Mouse (Mus musculus): Measurements from ENCODE around the gene Gm1113.

Gene Gm1113

GRCm38 (mm10) chr9:35518169-35518568 lies at the start of gene Gm1113:
Gm1113 (minus strand) TSS chr9:35518269.
- DNase-seq (ENCODE audit: low spot score in 2 of 2) = no peak

GRCm38 (mm10) chr9:35564536-35565240 lies 46.6 kb upstream of the Gm1113 start:
- DNase-seq (ENCODE audit: low spot score in 2 of 2) = no peak

- DNase-seq (ENCODE audit: low spot score in 2 of 2) = no peak
These were observed 43.5 kb upstream of the Gm1113 start for GRCm38 (mm10) chr9:35561583-35561982.

GRCm38 (mm10) chr9:35561076-35561475 lies 43.0 kb upstream of the Gm1113 start:
- DNase-seq (ENCODE audit: low spot score in 2 of 2) = no peak

GRCm38 (mm10) chr9:35559009-35559890 lies 41.2 kb upstream of the Gm1113 start:
- DNase-seq (ENCODE audit: low spot score in 2 of 2) = peak; percentile 84 to 90

GRCm38 (mm10) chr9:35558257-35559008 lies 40.4 kb upstream of the Gm1113 start, which contains the start of the genes Ddx25 and Pus3:
Ddx25 (minus strand) TSS chr9:35558528.
Pus3 (plus strand) TSS chr9:35558595.
- DNase-seq (ENCODE audit: low spot score in 2 of 2) = peak; percentile 76 to 78

- no peak for DNase-seq (ENCODE audit: low spot score in 2 of 2)
These were observed 38.5 kb upstream of the Gm1113 start for GRCm38 (mm10) chr9:35556494-35557102.

GRCm38 (mm10) chr9:35548455-35548854 lies 30.4 kb upstream of the Gm1113 start:
- DNase-seq (ENCODE audit: low spot score in 2 of 2) = no peak

- no peak for DNase-seq (ENCODE audit: low spot score in 2 of 2)
These were observed 28.7 kb upstream of the Gm1113 start for GRCm38 (mm10) chr9:35546745-35547144.

- DNase-seq (ENCODE audit: low spot score in 2 of 2) = no peak
These were observed 27.6 kb upstream of the Gm1113 start for GRCm38 (mm10) chr9:35545704-35546103.

GRCm38 (mm10) chr9:35544666-35545065 lies 26.6 kb upstream of the Gm1113 start:
- DNase-seq (ENCODE audit: low spot score in 2 of 2) = no peak

GRCm38 (mm10) chr9:35543099-35543860 lies 25.2 kb upstream of the Gm1113 start:
- DNase-seq (ENCODE audit: low spot score in 2 of 2) = no peak

- no peak for DNase-seq (ENCODE audit: low spot score in 2 of 2)
These were observed 23.9 kb upstream of the Gm1113 start for GRCm38 (mm10) chr9:35541941-35542340.

- peak; percentile 80 to 81 for DNase-seq (ENCODE audit: low spot score in 2 of 2)
These were observed 23.4 kb upstream of the Gm1113 start for GRCm38 (mm10) chr9:35541488-35541887.

GRCm38 (mm10) chr9:35541024-35541423 lies 23.0 kb upstream of the Gm1113 start:
- no peak for DNase-seq (ENCODE audit: low spot score in 2 of 2)

GRCm38 (mm10) chr9:35539001-35539750 lies 21.1 kb upstream of the Gm1113 start:
- no peak for DNase-seq (ENCODE audit: low spot score in 2 of 2)

GRCm38 (mm10) chr9:35535876-35536275 lies 17.8 kb upstream of the Gm1113 start:
- DNase-seq (ENCODE audit: low spot score in 2 of 2) = no peak

GRCm38 (mm10) chr9:35535110-35535509 lies 17.0 kb upstream of the Gm1113 start:
- DNase-seq (ENCODE audit: low spot score in 2 of 2) = peak; percentile 30 to 51

- DNase-seq (ENCODE audit: low spot score in 2 of 2) = no peak
These were observed 15.2 kb upstream of the Gm1113 start for GRCm38 (mm10) chr9:35533266-35533665.

GRCm38 (mm10) chr9:35529796-35530195 lies 11.7 kb upstream of the Gm1113 start:
- DNase-seq (ENCODE audit: low spot score in 2 of 2) = no peak

Measured in frontal cortex, postnatal 36 days (tissue).